Mouse (Mus musculus) cerebellum, adult 18-20 months (tissue): ENCODE measurements around the gene Epc2.
A peak's percentile ranks its signal among the peaks of the same experiment; 100 is the strongest.

Source experiments
- DNase-seq, 2 experiments: peaks; one replicate each; pipeline ENCODE4 v3.0.0; 2021

Epc2 gene

DNA sequence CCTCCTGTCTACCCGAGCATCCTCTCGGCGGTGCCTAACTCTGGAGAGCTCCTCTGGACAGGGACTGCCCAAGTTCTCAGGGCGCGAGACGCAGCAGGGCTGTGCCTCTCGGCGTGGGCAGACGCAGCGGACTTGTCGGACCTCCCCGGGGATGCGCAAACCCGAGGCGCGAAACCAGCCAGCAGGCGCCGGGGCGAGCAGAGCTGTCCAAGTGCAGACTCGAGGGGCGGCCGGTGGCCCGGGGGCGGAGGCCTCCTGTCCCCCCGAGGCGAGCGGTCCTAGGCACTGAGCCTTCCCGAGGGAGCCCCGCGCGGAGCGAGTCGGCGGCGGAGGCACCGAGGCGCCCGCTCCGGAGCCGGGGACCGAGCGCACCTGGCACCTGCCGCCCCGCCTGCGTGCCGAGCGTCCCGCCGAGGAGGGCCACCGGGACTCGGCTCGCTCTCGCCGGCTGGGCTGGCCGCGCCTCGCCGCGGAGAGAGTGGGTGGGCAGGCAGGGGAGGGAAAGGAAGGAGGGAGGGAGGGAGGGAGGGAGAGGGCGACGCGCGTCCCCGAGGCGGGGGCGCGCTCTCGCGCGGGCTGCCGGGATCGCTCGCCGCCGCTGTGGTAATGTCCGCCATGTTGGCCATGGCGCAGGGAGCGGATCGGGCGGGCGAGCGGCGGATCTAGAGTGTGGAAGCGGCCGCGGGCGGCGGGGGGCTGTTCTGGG is at the start of gene Epc2:
Gene Epc2, plus strand, starts transcription at position 556 of the 706 bp plus-strand sequence.
- peak; percentile 78 to 92 for DNase-seq

DNA sequence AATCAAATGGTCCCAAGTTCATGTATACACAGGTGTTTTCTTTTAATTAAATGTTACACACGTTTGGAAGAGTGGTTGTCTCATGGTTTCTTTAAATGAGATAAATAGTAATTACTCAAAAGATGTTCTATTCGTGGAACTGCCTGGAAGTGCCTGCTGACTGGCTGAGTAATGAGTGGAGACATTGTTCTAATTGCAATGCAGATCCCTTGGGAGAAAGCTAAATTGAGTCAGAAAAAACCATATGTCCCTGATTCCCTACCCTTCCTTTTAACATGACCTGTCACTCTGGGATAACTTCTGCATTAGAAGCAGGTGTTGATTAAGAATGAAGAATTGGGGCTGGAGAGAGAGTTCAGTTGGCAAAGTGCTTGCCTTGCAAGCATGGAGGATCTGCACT is 45.3 kb upstream of the Epc2 start:
- DNase-seq = no peak

DNA sequence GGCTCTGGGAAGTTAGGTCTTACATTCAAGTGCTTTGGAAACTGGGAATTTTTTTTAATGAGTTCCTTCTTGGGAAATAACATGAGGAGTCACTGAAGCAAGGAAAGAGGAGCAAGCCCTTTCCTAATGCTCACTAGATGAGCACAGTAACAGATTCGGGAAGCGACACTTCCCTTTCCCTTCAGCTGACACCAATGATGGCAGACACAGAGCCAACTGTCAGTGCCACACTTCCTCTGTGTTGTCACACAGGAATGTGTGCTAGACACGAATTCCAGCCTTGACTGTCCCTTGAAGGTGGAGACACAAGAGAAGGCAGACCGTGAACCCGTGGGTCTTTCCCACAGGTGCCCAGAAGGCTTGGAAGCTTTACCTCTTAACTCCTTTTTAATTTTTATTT is 39.6 kb upstream of the Epc2 start:
- no peak for DNase-seq

DNA sequence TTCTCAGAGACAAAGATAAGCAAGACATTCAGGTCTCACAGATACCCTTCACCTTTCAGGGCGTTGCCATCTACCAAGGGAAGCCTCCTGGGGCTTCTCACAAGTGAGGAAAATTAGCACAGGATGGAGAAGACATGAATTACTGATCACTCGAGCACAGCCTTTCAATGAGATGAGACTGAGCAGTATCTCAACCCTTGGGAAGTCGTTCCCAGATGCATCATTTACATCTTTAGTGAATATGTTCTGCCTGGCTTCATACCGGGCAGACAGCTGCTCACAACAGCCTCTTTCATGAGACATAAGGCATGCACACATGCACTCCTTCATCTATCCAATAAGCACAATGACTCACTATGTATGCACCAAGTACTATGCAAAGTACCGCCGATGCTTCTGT is 38.7 kb upstream of the Epc2 start:
- DNase-seq = no peak

GRCm38 (mm10) chr2:49415868-49416267 is 35.4 kb upstream of the Epc2 start:
- no peak for DNase-seq

DNA sequence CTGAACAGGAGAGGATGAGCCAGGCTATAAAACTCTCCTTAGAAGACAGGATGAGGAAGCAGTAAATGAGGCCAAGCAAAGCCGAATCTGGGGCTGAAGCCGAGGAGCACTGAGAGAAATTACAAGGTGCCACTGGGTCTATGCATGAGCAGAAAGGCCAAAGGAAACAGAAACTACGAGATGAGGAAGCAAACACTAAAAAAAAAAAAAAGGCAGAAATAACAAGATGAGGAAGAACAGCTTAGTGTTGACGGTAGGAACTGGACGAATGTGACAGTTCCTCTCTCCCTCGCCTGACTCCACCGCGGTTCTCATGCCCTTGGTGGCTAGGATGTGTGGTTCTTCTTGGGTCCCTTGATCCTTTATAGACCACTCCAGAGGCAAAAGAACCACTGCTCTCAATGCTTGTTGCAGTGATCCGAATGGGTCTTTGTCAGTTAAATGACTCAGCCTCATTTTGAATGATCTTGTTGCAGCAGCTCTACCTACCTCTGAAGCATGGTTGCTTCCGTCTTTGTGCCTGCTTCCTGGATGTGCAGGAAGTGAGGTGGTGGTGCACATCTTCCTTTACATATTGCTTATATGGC is 34.2 kb upstream of the Epc2 start:
- no peak for DNase-seq

- no peak for DNase-seq
These were observed 30.9 kb upstream of the Epc2 start for GRCm38 (mm10) chr2:49420396-49420795.

DNA sequence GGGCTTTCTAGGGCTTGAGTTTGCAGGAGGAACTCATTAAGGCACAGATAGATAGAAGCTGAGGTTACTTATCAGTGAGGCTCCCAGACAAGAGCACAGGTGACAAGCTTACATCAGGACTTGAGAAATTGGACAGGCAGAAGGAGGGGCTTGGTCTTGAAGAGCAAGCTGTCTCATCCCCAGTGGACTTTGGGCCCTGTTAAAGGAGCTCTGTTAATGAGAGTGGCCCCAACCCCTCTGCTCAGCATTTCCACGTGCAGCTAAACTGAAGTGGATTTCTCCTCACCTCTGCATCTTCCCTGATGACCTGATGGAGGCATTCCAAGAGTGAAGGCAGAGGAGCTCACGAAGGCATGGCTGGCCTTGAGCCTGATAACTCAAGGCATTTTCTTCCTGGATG is 27.4 kb upstream of the Epc2 start:
- DNase-seq = no peak

DNA sequence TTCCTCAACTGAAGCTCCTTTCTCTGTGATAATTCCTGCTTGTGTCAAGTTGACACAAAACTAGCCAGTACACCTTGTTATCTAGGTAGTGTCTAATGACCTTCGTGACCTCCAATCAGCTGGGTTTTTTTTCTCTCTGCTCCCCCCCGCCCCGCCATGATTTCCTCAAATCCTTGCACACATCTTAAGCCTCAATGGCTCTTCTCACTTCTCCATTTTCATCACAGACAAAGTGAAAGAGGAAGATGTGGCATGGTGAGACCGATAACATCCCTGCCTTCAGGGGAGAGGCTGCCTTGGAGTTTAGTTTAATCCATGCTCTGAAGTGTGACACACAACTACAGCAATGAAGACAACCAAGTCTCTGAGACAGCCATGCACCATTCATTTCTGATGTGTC is 26.5 kb upstream of the Epc2 start:
- no peak for DNase-seq

- no peak for DNase-seq
These were observed 25.1 kb upstream of the Epc2 start for GRCm38 (mm10) chr2:49426175-49426574.

DNA sequence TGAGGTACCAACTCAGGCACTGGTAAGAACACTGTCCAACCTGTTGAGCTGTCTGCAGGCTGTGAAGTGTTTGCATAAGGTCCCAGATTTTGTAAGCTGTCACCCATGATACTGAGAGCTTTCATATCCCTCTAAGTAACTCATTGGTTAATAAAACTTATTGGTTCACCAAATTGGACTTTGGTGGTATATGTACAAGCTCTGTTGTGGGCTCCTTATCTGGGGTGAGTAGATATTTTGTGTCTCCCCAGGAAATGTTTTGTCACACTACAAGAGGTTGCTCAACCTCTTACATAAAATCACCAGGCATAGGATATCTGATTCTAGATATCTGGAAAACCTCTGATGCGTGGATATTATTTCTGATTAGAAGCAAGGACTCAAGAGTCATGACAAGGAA is 20.3 kb upstream of the Epc2 start:
- DNase-seq = no peak

GRCm38 (mm10) chr2:49433211-49433610 is 18.1 kb upstream of the Epc2 start:
- no peak for DNase-seq

DNA sequence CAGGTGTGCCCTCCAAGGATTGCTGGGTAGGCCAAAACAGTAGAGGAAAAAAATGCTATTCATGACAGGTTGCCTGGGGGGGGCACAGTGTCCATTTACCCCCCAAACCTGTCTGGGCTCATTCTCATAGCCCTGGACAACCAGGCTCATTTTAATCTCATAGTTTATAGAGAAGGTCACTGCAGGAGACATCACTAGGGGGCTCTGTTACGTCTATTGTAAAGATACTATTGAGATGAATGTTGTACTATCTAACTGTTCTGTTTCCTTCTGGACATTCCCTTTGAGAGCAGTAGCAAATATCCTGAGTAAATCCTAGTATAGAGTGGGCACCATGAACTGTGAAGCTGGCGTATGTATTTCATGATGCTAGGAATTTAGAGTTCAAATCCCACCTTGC is 5.0 kb upstream of the Epc2 start:
- no peak for DNase-seq

DNA sequence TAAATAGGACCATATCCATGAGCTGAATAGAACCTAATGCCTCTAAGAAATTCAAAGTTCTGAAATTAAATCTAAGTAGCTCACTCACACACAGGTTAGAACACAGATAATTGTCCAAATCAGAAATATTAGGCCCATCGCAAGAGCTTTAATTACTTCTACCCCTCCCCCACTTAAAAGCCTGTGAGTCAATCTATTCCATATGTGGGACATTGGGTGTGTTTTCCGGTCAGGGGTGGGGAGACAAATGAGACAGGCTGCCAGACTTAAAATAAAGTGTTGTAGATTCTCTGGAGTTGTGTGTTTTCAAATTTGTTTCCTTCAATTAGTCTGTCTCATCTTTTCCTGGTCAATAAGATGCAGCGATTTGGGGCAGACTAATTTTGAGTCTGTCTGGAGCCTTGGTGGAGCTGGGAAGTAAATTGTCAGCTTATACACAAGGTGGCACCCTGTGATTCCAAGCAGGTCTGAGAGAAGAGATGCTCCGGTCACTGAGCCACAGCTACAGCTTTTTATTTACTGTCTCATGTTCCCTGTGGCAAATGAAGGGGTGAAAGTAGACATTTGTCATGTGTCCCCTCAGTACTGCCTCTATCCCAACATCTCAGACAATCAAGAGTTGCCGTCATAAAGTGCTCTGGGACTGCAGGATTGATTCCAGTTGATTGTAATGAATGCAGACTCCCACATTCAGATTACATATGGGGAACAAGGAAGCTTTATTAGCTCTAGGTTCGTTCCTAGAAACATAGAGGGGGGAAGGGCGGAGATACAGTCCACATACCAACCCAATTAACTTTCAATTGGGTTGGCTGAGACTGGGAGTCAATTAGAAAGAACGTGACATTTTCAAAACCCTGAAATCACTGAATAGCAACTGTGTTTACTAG is 3.5 kb upstream of the Epc2 start:
- peak; percentile 52 to 68 for DNase-seq

- DNase-seq = no peak
These were observed 819 bp upstream of the Epc2 start for GRCm38 (mm10) chr2:49450467-49450866.

GRCm38 (mm10) chr2:49451637-49452211 is 438 bp downstream of the Epc2 start:
- peak; percentile 87 to 98 for DNase-seq

GRCm38 (mm10) chr2:49452451-49453081 is 1.3 kb downstream of the Epc2 start:
- DNase-seq = peak; percentile 64 to 77

DNA sequence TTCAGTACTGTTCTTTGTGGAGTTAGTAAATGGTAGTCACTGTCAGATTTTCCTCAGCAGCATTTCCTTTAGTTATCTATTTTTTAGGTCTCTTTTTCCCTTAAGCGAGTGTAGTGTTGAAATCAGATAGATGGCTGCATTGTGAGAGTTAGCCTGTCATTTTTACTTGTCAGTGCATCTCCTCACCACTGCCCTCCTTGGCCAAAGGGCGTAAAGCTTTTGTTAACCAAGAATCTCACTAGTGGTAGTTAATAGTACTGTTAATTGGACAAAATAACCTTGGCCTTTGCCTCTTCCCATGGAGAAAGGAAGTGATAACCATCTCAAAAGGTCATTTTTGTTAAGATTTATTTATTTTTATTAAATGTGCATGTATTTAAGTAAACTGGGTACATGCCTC is 6.5 kb downstream of the Epc2 start:
- DNase-seq = no peak

DNA sequence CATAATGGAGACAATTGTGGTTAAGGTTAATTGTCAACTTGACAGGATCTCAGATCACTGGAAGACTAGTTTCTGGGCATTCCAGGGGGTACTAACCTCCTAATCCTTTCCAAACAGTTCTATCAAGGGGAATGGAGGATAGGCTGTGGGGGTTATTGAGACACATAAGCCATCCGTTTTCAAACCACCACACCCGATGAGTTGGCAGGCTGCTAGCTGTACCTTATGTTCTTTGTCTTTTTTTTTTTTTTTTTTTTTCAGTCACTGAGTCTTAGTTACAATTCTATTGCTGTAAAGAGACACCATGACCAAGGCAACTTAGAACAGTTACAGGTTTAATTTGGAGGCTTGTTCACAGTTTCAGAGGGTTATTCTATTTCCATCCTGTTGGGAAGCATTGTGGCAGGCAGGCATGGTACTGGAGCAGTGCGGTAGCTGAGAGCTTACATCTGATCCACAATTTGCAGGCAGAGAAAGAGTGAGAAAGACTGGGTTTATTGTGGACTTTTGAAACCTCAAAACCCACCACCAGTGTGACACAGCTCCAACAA is 14.5 kb downstream of the Epc2 start:
- DNase-seq = peak; percentile 28 to 34

GRCm38 (mm10) chr2:49467038-49467437 is 15.8 kb downstream of the Epc2 start:
- DNase-seq = no peak

DNA sequence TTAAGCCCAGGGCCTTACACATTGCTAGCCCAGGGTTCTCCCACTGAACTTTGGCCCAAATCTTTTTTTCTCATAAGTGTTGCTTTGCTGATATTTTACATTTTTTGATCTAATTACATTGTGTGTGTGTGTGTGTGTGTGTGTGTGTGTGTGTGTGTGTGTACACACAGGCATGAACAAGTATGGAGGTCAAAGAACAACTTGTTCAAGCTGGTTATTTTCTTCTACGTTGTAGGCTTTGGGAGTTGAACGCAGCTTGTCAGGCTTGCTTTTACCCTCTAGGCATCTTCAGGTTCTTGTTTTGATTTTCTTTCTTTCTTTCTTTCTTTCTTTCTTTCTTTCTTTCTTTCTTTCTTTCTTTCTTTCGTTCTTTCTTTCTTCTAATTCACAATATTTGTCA is 19.9 kb downstream of the Epc2 start:
- DNase-seq = no peak

DNA sequence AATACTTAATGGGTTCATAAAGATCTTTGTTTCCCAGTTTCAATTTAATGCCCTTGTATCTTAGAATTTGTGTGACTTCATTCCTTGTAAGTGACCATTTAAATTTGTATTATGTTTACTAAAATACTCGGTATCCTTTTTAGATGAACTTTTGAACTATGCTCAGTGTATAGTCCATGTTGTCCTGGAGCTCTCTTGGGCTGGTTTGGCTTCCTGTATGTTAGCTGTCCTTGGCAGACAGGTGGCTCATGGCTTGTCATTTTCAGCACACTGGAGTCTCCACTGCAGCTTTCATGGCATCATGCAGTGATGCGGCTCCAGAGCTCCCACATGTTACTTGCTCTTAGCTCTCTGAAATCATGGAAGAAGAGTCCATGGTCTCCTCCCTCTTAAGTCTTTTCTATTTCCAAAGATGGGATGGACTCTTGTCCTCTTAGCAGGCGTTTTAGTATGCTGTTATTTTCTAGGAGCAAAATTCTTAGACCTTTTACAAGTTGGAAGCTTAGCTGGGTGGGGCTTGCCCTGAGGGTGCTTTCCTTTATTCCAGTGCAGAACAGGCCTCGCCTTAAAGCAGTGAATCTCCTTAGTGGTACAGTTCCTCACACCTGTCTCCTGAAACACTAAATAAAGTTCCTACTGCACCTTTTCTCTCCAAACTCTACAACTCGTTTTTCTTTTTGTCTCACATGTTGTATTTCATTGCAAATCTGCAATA is 20.5 kb downstream of the Epc2 start:
- no peak for DNase-seq
